Mouse (Mus musculus) embryo, embryonic 10 days (tissue): ENCODE results near the gene Pgp.

ENCODE experiments used
- DNase-seq: peaks from one replicate; pipeline ENCODE4 v3.0.0-alpha.2; 2015; ENCODE audit warnings: low spot score

The Pgp gene

DNA sequence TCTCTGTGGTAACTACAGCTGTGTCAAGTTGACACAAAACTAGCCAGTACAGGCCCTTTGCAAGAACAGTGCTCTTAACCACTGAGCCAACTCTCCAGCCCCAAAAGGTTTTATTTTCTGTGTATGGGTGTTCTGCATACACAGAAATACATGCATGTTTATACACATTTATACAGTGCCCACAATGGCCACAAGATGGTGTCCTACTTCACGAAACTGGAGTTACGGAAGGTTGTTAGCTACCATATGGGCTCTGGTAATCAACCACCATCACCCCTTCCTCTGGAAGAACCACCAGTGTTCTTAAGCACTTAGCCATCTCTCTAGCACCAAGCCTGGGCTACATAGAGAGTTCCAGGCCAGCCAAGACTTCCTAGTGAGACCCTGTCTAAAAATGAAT, 8.6 kb upstream of the Pgp start:
- DNase-seq: peak; percentile 55

DNA sequence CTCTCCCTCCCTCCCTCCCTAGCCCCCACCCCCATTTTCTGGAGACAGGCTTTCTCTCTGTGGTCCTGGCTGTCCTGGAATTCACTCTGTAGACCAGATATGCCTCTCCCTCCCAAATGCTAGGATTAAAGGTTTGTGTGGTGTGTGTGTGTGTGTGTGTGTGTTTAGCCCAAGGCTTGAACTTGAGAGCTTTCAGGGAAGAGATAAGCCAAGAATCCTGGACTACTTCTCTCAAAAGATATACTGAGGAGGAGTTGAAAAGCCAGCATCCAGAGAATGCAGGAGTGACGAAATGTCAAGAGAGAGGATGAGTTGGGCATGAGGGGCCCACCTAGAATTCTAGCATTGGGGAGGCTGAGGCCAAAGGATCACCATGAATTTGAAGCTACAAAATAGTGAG, 7.3 kb upstream of the Pgp start:
- no peak for DNase-seq

DNA sequence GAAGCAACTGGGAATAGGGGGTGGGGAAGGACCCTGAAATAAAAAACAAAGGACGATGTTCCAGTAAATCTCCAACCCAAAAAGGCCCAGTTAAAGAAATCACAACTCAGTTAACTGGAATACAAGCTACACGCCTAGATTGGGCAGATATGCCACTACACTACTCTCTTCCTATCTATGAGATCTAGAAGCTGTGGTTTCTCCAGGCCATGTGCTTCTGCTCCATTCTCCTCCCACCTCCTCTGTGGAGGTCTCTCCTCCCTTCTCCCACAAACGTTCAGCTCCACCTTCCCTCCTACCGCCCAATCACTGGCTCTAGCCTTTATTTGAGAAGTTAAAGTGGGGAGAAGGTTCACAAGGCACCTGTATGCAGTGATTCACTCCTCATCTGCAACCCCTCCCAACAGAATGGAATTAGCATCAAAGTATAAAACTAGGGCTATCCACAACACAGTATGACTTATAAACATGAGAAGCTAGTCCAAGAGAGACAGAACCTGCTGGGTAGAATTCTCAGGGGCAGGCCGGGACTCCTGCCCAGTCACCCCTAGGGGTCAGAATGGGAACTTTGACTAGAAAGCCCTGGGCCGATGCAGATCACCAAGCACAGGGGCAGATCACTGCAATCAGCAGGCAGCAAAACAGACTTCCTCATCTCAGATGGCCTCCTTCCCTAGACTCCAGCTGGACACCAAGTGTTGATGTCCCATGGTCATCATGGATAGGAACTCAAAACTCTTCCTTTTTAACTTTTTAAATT, 6.6 kb upstream of the Pgp start:
- no peak for DNase-seq

DNA sequence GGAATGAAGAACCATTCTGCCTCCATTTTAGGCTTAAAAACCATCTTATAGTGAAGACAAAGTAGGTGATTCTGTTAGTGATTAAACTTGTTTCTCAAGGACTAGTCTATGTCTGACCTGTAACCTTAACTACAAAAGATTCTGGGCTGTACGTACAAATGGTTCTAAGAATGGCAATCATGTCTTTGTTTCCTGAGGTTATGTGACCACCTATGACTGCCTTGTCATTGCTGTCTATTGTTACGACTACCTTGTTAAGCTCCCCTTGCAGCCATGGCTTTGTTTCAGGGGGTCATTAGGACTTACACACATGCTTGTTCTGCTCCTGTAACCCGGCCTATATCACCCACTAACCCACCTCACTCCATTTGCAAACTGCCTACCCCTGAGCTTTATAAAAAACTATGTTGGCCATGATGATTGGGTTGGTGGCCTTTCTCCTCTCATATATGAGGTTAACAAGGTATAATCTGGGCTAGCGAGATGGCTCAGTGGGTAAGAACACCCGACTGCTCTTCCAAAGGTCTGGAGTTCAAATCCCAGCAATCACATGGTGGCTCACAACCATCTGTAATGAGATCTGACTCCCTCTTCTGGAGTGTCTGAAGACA, 1.5 kb upstream of the Pgp start:
- DNase-seq: no peak

DNA sequence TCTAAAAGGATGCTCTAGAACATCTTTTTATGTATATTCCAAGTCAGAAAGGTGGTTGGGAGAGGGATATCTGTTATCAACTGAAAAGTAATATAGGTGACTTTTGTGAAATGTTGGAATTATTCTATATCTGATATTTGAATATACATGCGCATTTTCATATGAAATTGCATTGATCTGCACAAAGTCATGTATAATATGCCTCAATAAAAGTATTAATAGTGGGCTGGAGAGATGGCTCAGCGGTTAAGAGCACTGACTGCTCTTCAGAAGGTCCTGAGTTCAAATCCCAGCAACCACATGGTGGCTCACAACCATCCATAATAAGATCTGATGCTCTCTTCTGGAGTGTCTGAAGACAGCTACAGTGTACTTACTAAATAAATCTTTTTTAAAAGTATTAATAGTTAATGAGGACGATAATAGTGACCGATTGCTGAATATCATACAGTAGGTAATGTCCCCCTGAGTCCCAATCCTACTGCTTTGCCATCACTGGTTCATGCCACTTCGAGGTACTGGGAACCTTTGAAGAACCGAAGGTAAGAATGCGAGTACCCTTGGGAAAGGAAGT, 769 bp upstream of the Pgp start:
- no peak for DNase-seq

DNA sequence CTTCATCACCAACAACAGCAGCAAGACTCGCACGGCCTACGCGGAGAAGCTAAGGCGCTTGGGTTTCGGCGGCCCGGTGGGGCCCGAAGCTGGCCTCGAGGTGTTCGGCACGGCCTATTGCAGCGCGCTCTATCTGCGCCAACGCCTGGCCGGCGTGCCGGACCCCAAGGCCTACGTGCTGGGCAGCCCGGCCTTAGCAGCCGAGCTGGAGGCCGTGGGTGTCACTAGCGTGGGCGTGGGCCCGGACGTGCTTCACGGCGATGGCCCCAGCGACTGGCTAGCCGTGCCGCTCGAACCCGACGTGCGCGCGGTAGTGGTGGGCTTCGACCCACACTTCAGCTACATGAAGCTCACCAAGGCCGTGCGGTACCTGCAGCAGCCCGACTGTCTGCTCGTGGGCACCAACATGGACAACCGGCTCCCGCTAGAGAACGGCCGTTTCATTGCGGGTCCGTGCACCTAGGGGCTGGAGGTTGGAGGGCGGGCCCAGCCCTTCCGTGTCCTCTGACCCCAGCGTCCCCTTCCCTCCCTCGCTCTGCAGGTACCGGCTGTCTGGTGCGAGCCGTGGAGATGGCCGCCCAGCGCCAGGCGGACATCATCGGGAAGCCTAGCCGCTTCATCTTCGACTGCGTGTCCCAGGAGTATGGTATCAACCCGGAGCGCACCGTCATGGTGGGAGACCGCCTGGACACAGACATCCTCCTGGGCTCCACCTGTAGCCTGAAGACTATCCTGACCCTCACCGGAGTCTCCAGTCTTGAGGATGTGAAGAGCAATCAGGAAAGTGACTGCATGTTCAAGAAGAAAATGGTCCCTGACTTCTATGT, 722 bp downstream of the Pgp start:
- DNase-seq: peak; percentile 35

DNA sequence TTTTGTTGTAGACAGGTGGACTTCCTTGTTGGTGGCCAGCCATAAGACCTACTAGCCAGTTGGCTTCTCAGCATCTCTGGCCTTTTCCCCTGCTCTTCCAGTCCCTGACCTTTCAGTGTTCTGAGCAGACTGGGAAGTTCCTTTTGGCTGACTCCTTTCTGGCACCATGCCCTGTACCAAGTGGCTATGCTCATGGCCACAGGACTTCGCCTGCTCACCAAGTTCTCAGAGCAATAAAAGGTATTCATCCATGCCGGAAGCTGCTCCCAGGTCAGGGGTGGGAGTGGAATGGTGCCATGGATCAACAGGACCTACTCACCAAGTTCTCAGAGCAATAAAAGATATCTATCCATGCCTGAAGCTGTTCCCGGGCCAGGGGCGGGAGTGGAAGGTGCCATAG, 2.3 kb downstream of the Pgp start:
- DNase-seq: no peak

DNA sequence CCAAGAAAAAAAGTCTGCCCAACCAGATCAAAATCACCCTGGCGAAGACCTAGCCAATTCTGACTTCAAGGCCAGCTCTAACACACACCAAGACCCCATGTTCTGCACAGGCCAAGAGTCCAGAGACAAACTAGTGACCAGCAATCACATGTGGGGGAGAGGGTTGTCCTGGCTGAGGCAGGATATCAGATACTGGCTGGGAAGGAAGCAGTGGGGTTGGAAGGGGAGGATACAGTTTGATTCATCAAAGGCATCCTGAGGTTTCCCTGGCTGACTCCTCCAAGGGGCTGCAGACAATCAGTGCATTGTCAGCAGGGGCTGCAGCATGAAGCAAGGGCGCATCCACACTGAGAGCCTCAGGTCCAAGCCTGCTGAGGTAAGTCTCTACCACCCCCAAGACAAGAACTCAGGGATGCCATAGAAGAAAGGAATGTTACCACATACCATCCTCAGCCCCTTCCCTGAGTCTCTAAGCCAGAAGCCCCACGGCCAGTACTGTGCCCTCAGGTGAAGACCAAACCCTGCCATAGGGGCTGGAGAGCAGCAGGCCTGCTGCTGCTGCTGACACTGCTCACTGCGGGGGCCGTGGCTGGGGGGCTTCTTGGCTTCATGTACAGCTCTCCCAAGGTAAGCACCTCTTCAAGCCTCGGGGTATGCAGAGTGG, 3.6 kb downstream of the Pgp start, which contains the start of gene Bricd5:
Gene Bricd5, plus strand, starts transcription at position 273 of the 664 bp plus-strand sequence.
- DNase-seq: no peak

DNA sequence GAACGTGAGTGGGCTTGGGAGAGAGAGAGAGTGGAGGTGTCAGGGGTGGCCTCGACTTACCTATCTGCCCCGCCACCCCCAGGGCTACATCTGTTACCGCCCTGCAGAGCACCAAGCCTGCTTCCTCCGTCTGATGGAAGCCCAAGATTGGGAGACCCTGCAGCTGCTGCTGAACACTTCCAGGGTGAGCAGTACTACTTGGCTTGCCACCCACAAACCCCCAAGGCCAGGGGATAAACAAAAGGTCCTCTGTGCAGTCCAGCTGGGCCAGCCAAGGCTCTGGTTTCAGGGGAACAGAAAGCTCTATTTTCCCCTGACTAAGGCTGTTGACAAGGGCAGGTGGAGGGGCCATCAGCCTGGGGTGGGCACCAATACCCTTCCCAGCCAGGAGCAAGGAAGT, 4.4 kb downstream of the Pgp start:
- no peak for DNase-seq

DNA sequence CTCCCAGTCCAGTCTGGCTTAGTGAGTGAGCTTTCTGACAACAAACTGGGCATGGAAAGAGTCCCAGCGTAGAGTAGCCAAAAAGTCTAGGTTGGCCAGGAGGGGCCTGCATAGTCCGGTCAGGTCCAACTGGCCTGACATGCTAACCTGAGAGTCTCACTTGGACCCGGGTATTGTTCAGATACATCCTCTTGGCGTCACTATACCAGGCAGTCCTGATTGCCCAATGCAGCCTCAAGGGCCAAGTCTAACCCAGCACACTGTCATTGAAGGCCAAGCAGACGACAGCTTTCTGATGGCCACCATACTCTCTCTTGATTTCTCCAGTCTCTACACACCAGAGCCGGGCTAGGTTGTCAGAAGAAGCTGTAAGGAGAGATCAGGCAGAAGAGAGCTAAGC, 5.4 kb downstream of the Pgp start:
- no peak for DNase-seq

DNA sequence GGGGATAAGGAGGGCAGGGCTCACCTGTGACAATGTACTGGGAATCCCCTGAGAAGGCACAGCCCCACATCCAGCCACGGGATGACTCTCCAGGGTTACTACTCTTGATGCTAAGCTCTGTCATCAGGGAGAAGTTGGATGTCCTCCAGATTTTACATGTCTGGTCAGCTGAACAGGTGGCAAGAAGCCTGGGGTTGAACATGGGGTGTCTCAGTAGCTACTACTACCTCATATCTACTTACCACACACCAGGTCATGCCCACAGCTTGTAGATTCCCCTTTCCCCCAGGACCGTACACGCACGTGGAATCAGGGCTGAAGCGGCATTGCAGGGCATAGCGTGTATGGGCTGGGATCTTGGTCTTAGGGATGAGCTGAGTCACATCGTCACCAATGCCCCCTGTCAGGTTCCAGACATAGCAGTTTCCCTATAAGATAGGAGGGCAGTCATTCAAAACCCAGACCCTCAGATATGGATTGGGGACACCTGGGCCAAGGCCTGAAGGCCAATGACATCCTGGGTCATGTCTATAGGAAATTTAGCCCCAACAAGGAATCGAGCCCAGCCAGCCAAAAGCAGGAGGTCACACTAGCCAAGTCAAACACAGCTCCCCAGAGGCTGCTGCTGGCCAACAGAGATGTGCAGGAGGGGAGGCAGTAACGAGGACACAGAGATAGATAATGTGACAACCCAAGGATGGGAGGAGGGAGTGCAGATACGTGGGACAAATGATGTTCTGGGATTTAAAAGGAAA, 6.0 kb downstream of the Pgp start:
- DNase-seq: no peak

DNA sequence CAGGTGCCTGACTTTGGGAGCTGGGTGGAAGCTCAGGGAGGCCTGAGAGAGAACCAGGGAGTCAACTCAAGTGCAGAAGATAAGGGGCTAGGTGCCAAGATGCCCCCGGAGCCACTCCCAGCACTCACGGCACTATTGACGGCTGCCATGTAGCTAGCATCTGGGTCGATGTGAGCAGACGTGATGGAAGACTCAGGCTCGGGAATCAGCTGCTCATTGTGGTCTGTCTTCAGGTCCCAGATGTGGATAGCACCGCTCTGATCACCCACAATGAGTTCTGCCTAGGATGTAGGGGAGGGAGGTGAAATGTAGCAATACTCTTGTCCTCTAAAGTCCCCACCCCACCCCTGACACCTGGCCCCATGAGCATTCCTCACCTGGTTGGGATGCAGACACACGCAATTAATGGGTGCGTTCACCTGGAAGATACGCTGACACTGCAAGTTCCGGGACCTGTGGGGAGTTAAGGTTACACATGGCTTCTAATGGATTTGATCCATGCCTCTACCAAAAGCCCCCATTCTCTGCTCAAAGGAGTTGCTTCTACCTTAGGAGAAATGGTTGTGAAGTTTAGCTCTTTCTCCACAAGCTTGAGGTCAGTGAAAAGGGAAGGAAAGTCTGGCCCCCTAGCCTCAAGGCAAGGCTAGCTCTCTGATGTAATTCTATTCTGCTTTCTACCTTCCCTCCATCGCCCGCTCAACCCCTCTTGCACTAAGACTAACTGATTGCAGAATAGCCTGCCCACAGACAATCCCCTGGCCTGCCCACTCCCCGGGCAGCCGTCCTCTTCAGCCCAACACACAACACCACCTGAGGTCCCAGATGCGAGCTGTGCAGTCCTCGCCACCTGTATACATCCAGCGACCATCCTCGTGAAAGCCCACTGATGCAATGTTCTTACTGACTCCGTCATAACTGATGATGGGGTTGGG, 7.1 kb downstream of the Pgp start:
- no peak for DNase-seq

DNA sequence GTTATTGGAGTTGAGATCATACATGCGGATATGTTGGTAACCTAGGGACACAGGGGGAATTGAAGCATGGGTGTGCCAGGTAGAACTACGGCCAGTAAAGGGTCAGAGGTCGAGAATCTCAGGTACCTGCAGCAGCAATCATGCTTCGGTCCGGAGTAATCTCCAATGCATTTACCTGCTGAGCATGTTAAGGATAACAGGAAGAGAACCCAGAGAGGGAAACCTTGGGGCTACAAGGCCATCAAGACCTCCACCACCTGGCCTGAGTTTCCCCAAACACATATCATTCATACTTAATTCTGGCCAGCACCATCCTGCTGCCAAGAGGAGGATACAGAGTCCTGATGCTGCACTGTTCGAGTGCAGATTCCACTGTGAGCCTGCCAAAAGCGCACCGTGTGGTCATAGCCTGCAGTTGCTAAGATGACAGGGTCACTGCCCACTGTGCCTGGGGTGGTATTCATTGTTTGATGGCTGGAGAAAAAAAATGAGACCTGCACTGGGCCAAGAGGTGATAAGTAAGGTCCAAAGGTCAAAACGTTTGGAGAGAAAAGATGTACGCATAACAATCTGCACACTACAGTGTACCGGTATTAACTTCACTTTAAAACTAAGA, 7.9 kb downstream of the Pgp start:
- DNase-seq: no peak

DNA sequence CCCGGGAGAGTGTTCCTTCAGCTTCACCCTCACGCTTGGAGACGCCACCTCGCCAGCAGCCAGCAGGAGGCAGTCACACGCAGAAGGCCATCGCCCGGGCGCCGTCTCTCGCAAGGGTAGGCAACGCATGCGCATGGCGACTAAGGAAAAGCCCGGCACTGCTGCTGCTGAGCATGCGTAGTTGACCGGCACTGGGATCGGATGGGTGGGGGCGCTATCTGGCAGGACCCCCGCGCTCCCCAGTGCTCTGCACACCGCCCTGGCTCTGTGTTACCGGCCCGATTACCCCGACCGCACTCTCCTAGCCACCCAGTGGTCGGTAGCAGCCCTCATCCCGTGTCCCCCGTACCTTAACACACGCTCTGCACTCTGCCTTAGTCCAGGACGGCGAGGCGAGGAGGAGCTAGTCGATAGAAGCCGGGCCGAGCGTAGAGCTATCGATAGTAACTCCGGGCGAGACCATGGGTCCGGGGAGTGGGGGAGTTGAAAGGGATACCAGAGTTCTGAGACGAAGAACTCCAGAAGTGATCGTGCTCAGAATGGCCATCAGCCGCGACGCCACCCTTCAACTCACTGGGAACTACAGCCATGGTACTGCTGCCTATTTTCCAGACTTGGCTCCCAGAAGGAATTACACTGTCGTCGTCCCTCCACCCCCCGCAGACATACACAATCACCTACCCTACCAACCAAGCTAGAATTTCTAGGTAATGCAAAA, 8.6 kb downstream of the Pgp start, which contains the start of gene Mlst8:
Gene Mlst8, minus strand, starts transcription at position 416 of the 718 bp plus-strand sequence.
- peak; percentile 99 for DNase-seq

DNA sequence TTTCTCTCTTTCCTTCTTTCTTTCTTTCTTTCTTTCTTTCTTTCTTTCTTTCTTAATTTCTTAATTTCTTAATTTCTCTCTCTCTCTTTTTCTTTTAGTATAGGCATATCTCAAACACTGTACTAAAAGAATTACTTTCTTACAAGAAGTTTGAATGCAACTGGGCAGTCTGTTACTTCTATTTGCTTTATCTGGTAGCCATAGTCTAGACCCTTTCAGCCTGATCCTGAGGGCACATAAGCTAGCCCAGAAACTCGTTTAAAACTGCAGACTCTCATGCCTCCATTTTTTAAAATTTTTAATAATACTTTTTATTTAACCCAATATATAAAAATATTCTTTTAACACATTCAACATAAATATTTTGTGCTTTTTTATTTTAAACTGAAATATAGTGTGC, 9.2 kb downstream of the Pgp start:
- DNase-seq: no peak

DNA sequence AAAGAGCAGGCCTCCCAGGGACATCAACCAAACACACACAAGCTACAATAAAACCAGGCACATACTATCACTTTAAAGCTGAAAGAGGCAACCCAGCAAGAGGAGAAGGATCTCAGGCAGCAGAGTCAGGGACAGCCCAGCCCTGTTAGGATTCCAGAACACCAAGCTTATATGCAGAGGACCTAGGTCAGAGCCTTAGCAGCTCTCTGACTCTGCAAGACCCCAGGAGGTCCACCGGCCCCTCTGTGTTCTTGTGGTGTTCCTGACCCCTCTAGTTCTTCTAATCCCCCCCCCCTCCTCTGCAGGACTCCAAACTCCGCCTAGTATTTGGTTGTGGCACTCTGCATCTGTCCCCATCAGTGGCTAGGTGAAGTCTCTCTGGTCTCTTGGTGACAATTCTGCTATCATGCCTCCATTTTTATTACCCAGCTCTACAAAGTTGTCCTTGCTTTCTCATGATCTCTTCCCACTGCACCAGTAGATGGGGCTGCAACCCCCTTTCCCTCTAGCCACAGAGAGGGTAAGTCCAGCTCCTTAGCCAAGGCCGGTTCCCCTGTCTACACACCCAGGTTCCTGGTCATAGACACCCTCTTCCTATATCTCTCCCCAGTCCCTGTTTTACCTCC, 10.1 kb downstream of the Pgp start:
- peak; percentile 59 for DNase-seq

DNA sequence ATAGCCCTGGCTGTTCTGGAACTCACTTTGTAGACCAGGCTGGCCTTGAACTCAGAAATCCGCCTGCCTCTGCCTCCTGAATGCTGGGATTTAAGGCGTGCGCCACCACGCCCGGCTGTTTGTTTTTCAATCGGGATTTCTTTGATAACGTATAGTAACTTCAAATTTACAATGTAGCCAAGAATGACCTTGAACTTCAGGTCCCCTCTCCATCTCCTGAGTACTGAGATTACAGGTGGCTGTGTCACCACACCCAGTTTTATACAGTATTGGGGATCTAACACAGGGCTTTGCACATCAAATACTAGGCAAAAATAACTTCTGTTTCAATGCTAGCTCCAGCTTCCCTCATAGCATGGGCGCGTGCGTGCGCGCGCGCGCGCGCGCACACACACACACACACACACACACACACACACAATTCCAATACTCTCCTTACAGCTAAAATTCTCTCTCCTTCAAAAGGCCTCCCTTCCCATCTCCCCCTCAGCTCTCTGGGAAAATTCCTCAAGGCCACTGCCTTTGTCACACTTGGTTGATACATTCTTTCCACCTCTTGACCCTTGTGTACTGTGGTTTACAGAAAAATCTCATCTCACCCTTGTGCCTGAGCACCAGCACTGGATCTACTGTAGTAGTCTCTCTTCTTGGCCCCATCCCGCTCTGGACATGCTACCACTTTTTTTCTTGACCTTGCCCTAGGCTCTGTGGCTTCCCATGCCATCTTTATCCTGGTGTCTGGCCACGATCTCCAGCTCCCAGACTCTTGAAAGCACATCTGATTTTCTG, 11.0 kb downstream of the Pgp start:
- no peak for DNase-seq

DNA sequence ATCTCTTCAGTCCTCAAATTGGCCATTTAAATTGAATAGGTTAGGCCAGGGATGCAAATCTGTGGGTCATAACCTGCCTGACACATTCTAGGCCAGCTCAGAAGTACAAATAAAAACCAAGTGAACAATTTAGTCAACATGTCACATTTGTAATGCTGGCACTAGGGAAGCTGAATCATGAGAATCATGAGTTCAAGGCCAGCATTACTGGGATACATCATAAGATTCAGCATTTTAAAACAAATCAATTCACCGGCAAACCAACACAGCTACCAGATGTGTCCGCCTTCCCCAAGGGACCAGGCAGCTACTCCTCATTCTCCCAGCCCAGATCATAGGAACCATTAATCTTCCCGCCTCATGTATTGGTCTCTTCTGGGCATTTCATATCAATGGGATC, 13.3 kb downstream of the Pgp start:
- DNase-seq: no peak
